Mouse (Mus musculus) thymus, adult 2 months (tissue): Measurements from ENCODE around the gene Ttc7b. TPM values are rescaled to one million over a fixed set of nuclear protein-coding genes. Genes with fewer than 3 reads are reported as not detected.

Source experiments
- DNase-seq: peaks from one replicate; pipeline ENCODE4 v3.0.0; 2021
- H3K27ac ChIP-seq: fragments of 200-500 bp; 2 replicates; pipeline ENCODE4 v1.5.1; 2012; ENCODE audit warnings: low read length, control low read depth; ENCODE audit not compliant: control insufficient read depth, insufficient read depth
- H3K27me3 ChIP-seq: fragments of 200-500 bp; 2 replicates; pipeline ENCODE4 v1.6.1; 2012; ENCODE audit warnings: mild to moderate bottlenecking, low read length, moderate library complexity, mixed read lengths; ENCODE audit not compliant: control insufficient read depth, insufficient read depth
- H3K36me3 ChIP-seq: fragments of 200-500 bp; 2 replicates; pipeline ENCODE4 v1.6.1; 2012; ENCODE audit warnings: mild to moderate bottlenecking, low read length, moderate library complexity; ENCODE audit not compliant: control insufficient read depth, insufficient read depth
- H3K4me1 ChIP-seq: fragments of 200-500 bp; replicated peaks from 2 replicates; pipeline ENCODE4 v1.6.1; 2012; ENCODE audit warnings: low read length; ENCODE audit not compliant: control insufficient read depth, insufficient read depth
- H3K4me3 ChIP-seq: fragments of 200-500 bp; 2 replicates; pipeline ENCODE4 v1.5.1; 2012; ENCODE audit warnings: mild to moderate bottlenecking, low read length, control low read depth, moderate library complexity; ENCODE audit not compliant: control insufficient read depth, insufficient read depth
- CTCF ChIP-seq: fragments of 200-500 bp; IDR thresholded peaks from 2 replicates; pipeline ENCODE4 v1.5.1; 2012; ENCODE audit warnings: mild to moderate bottlenecking, control low read depth, low read length, moderate library complexity, borderline replicate concordance; ENCODE audit not compliant: control insufficient read depth, poor library complexity, insufficient read depth; ENCODE audit errors: extremely low read depth
- POLR2A ChIP-seq: fragments of 200-500 bp; IDR thresholded peaks from 2 replicates; pipeline ENCODE4 v1.6.1; 2012; ENCODE audit warnings: mild to moderate bottlenecking, low read length, control low read depth, moderate library complexity; ENCODE audit not compliant: control insufficient read depth, poor library complexity, insufficient read depth; ENCODE audit errors: extremely low read depth
- WGBS: fragments of 180-500 bp; shearing (Covaris S2); methylation state at CpG from one replicate; pipeline ENCODE4 v1.1.7; 2018; 5-methylcytosine and 5-hydroxymethylcytosine counted together
- polyA plus RNA-seq: library from polyadenylated mRNA; depleted of rRNA; stranded (reverse); fragments of >200 nt; gene quantifications from 2 replicates; pipeline ENCODE4 v1.2.3, GENCODE M21; 2012

Gene Ttc7b
- polyA plus RNA-seq, 1 experiment = 43.1 TPM

- Histone ChIP-seq H3K27me3 (no peaks in the 10 kb centered on the region), H3K4me3 (no peak overlapping the region), H3K4me1 (peaks cover 8% of the 10 kb centered on the region; the same call in 1 of the 2 replicates), H3K27ac (no peak overlapping the region), H3K36me3 (no peaks in the 10 kb centered on the region)
- TF ChIP-seq POLR2A = no peak
- no peak for TF ChIP-seq CTCF
- WGBS = 95% methylated on average over 11 of the region's 11 CpGs
- DNase-seq = no peak
Observed at GRCm38 (mm10) chr12:100290178-100290531, 230.5 kb downstream of the Ttc7b start.

- H3K4me1 ChIP-seq = peaks cover 8% of the 10 kb centered on the region; the same call in 1 of the 2 replicates
- TF ChIP-seq POLR2A = no peak
- TF ChIP-seq CTCF = no peak
- WGBS = 84% methylated on average over 8 of the region's 8 CpGs
- no peak overlapping the region for H3K27ac ChIP-seq
- no peak overlapping the region for H3K4me3 ChIP-seq
- H3K36me3 ChIP-seq = no peaks in the 10 kb centered on the region
- DNase-seq = no peak
- no peaks in the 10 kb centered on the region for H3K27me3 ChIP-seq
Observed at GRCm38 (mm10) chr12:100289267-100290177, 231.1 kb downstream of the Ttc7b start.

- no peak for DNase-seq
- Histone ChIP-seq H3K27me3 (no peaks in the 10 kb centered on the region), H3K4me1 (peaks cover 9% of the 10 kb centered on the region; the same call in 1 of the 2 replicates), H3K27ac (no peak overlapping the region), H3K36me3 (no peaks in the 10 kb centered on the region), H3K4me3 (no peak overlapping the region)
- TF ChIP-seq POLR2A = no peak
- no peak for TF ChIP-seq CTCF
- WGBS = 95% methylated on average over 5 of the region's 5 CpGs
Observed at GRCm38 (mm10) chr12:100288018-100288417, 232.6 kb downstream of the Ttc7b start.

DNA sequence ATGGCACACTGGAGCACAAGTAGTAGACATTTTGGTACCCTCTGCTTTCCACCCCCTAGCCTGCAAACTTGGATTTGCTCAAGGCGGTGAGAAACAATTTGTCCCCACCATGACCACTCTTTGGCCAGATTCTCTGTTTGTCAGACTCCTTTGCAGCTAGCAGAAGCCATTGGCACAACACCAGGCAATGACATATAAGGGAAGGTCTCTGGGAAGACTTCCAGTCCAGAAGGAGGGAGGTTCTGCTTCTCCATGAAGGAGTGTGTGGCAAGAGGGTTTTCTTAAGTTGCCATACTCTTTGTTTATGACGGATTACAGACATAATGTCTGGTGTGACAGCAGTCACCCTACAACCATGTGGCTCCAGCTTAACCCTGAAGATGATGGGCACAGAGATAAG is 233.1 kb downstream of the Ttc7b start:
- Histone ChIP-seq H3K36me3 (no peaks in the 10 kb centered on the region), H3K27me3 (no peaks in the 10 kb centered on the region), H3K27ac (no peak overlapping the region), H3K4me1 (peaks cover 14% of the 10 kb centered on the region), H3K4me3 (no peak overlapping the region)
- 97% methylated on average over 2 of the region's 2 CpGs for WGBS
- no peak for TF ChIP-seq POLR2A
- no peak for TF ChIP-seq CTCF
- no peak for DNase-seq

DNA sequence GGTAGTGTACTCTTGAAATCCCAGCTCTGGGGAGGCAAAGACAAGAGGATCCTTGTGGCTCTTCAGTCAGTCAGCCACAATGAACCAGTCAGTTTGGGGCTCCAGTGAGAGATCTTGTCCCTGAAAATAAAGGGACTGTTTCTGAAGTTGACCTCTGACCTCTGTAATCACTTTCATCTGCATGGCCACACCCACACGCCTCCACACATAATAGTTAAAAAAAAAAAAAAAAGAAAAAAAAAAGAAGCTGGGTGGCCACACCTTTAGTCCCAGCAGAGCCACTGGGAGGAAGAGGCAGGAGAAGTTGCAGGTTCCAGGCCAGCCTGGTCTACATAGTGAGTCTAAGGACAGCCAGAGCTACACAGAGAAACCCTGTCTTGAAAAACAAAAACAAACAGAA is 237.3 kb downstream of the Ttc7b start:
- no peak overlapping the region for H3K27ac ChIP-seq
- no peaks in the 10 kb centered on the region for H3K36me3 ChIP-seq
- TF ChIP-seq POLR2A = no peak
- no peak for TF ChIP-seq CTCF
- no peaks in the 10 kb centered on the region for H3K27me3 ChIP-seq
- peaks cover 21% of the 10 kb centered on the region for H3K4me1 ChIP-seq
- no peak overlapping the region for H3K4me3 ChIP-seq
- DNase-seq = no peak
- WGBS = 93% methylated on average over 1 of the region's 1 CpGs

DNA sequence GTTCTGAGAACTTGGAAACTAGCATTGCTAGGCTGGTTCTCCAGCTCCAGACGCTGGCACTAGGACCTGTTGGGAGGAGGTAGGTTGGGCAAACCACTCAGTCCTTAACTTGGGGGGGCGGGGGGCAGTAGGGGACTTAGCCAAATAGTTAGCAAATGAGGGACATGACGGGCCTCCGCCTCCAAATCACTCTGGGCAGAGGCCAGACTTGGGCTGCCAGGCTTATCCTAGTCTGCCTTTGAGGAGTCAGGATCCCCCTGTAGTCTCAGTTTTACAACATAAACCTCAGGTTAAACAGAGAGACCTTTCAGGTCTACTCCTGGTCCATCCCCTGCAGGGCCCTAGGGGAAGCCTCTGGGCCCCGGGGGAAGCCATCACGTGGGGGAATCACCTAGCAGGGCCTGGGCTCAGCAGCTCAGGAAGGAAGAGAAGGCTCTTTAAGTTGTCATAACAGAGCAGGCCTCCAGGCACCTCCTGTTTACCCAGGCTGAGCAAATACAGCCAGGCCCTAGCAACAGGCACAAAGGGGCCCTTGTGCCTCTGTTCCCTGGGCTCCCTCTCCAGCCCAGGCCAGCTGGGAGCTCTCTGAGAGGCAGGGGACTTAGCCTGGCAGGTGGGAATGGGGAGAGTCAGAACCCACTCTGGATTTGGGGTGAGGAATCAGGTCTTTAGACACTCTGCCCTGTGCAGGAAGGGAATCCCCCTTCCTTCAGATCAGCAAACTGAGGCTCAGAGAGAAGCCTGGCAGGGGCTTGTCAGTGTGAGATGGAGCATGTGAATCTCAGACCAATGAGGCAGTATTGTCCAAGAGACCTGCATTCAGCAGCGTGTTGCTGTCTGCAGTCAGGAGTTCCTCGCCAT is 238.4 kb downstream of the Ttc7b start:
- no peaks in the 10 kb centered on the region for H3K36me3 ChIP-seq
- peaks cover 30% of the 10 kb centered on the region for H3K4me1 ChIP-seq
- 70% methylated on average over 8 of the region's 8 CpGs for WGBS
- TF ChIP-seq POLR2A (no peak), CTCF (no peak)
- H3K4me3 ChIP-seq = no peak overlapping the region
- DNase-seq = peak; percentile 20
- peak overlapping the region; percentile 58 for H3K27ac ChIP-seq
- no peaks in the 10 kb centered on the region for H3K27me3 ChIP-seq

GRCm38 (mm10) chr12:100280972-100281794 is 239.4 kb downstream of the Ttc7b start:
- H3K27me3 ChIP-seq = no peaks in the 10 kb centered on the region
- WGBS = 96% methylated on average over 4 of the region's 4 CpGs
- DNase-seq = no peak
- H3K27ac ChIP-seq = no peak overlapping the region
- peaks cover 39% of the 10 kb centered on the region for H3K4me1 ChIP-seq
- no peak overlapping the region for H3K4me3 ChIP-seq
- H3K36me3 ChIP-seq = no peaks in the 10 kb centered on the region
- no peak for TF ChIP-seq CTCF
- TF ChIP-seq POLR2A = no peak
